Mouse (Mus musculus): ENCODE data around the gene Slc27a4. TPM values are rescaled to one million over a fixed set of nuclear protein-coding genes. Genes with fewer than 3 reads are reported as not detected.
A peak's percentile ranks its signal among the peaks of the same experiment; 100 is the strongest.

The Slc27a4 gene
- polyA plus RNA-seq, 1 experiment from 2014 or later: 16.7 TPM

- H3K36me3 ChIP-seq: peaks cover 66% of the 10 kb centered on the region
- peak within 1 kb of the TSS; percentile 63 for H3K27ac ChIP-seq
- 1% methylated on average over 31 of the region's 31 CpGs for WGBS
These were observed 15.1 kb upstream of the Slc27a4 start, which contains the start of gene Coq4 for GRCm38 (mm10) chr2:29787104-29787917. Coq4 (plus strand) TSS chr2:29787493.

GRCm38 (mm10) chr2:29787937-29788681, 14.3 kb upstream of the Slc27a4 start, which contains the start of gene Trub2:
Trub2 (minus strand) TSS chr2:29788502.
- H3K36me3 ChIP-seq: peaks cover 66% of the 10 kb centered on the region
- under 1% methylated on average over 45 of the region's 45 CpGs for WGBS
- H3K9ac ChIP-seq: peak within 1 kb of the TSS; percentile 80
- peak within 1 kb of the TSS; percentile 63 for H3K27ac ChIP-seq
- no peaks in the 10 kb centered on the region for H3K27me3 ChIP-seq
- no peaks in the 10 kb centered on the region for H3K9me3 ChIP-seq
- peak; percentile 83 for ATAC-seq (ENCODE audit: insufficient number of reproducible peaks, insufficient read depth, low FRiP score, low TSS enrichment, low read depth)
- H3K4me1 ChIP-seq: peaks cover 19% of the 10 kb centered on the region
- peak within 1 kb of the TSS; percentile 69 for H3K4me3 ChIP-seq
- H3K4me2 ChIP-seq: peak within 1 kb of the TSS; percentile 86

More at GRCm38 (mm10) chr2:29787104-29787917, 15.1 kb upstream of the Slc27a4 start, which contains the start of gene Coq4:
- no peaks in the 10 kb centered on the region for H3K9me3 ChIP-seq
- peak; percentile 82 for ATAC-seq (ENCODE audit: insufficient number of reproducible peaks, insufficient read depth, low FRiP score, low TSS enrichment, low read depth)
- H3K27me3 ChIP-seq: no peaks in the 10 kb centered on the region
- peak within 1 kb of the TSS; percentile 86 for H3K4me2 ChIP-seq
- H3K9ac ChIP-seq: peak within 1 kb of the TSS; percentile 80
- H3K4me3 ChIP-seq: peak within 1 kb of the TSS; percentile 69
- peaks cover 19% of the 10 kb centered on the region for H3K4me1 ChIP-seq

- Histone ChIP-seq H3K4me2 (no peak overlapping the region), H3K27ac (no peak overlapping the region), H3K27me3 (no peaks in the 10 kb centered on the region), H3K36me3 (peaks cover 72% of the 10 kb centered on the region), H3K9ac (no peak overlapping the region), H3K4me1 (peaks cover 10% of the 10 kb centered on the region), H3K9me3 (no peaks in the 10 kb centered on the region), H3K4me3 (no peak overlapping the region)
- 92% methylated on average over 2 of the region's 2 CpGs for WGBS
- no peak for ATAC-seq (ENCODE audit: insufficient number of reproducible peaks, insufficient read depth, low FRiP score, low TSS enrichment, low read depth)
These were observed 9.5 kb upstream of the Slc27a4 start for GRCm38 (mm10) chr2:29792772-29793487.

DNA sequence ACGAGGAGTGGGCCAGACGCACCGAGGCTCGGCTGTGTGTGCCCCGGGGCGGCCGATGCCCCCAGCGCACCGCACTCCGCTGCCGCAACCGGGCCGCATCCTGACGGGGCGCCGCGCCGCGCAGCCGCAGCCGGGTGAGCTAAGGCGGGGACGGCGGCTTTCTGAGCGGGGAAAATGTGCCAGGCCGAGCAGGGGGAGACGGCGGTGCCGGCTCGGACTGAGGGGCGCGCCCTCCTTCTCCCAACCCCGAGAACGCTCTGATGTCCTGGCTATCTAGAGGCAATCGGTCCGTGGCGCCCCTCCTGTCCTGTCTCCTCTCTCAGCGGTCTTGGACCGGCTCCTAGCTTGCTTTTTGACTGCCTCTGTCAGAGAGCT, 380 bp downstream of the Slc27a4 start:
- Histone ChIP-seq H3K4me1 (peaks cover 9% of the 10 kb centered on the region), H3K27ac (peak overlapping the region; percentile 65), H3K9ac (peak overlapping the region; percentile 85), H3K27me3 (no peaks in the 10 kb centered on the region), H3K9me3 (no peaks in the 10 kb centered on the region), H3K4me3 (peak overlapping the region; percentile 71), H3K36me3 (peaks cover 35% of the 10 kb centered on the region), H3K4me2 (peak overlapping the region; percentile 88)
- under 1% methylated on average over 39 of the region's 39 CpGs for WGBS
- peak; percentile 70; the same call in 1 of the 2 replicates for ATAC-seq (ENCODE audit: insufficient number of reproducible peaks, insufficient read depth, low FRiP score, low TSS enrichment, low read depth)

DNA sequence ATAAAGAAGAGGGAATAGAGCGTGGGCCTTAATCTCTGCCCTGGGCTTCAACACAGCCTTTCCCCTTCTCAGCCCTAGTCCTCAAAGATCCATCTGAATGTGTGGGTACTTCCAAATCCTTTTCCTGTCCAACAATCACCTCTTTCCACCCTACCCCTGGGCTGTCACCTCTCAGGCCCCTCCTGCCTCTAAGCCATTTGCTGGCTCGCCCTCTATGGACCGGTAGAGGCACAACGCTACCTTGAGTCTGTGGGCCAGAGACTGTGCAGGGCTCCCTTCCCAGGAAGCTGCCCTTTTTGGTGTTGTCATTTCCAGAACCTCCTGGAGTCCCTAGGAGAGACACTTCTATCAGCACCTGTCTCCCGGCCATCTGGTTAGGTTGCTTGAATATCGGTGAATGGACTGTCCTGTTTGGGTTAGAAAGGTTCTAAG, 982 bp downstream of the Slc27a4 start:
- no peaks in the 10 kb centered on the region for H3K9me3 ChIP-seq
- H3K4me2 ChIP-seq: peak overlapping the region; percentile 88
- no peak for ATAC-seq (ENCODE audit: insufficient number of reproducible peaks, insufficient read depth, low FRiP score, low TSS enrichment, low read depth)
- no peaks in the 10 kb centered on the region for H3K27me3 ChIP-seq
- H3K9ac ChIP-seq: peak overlapping the region; percentile 85
- peak overlapping the region; percentile 71 for H3K4me3 ChIP-seq
- H3K36me3 ChIP-seq: peaks cover 41% of the 10 kb centered on the region
- 18% methylated on average over 6 of the region's 6 CpGs for WGBS
- H3K27ac ChIP-seq: no peak overlapping the region
- H3K4me1 ChIP-seq: peaks cover 9% of the 10 kb centered on the region

DNA sequence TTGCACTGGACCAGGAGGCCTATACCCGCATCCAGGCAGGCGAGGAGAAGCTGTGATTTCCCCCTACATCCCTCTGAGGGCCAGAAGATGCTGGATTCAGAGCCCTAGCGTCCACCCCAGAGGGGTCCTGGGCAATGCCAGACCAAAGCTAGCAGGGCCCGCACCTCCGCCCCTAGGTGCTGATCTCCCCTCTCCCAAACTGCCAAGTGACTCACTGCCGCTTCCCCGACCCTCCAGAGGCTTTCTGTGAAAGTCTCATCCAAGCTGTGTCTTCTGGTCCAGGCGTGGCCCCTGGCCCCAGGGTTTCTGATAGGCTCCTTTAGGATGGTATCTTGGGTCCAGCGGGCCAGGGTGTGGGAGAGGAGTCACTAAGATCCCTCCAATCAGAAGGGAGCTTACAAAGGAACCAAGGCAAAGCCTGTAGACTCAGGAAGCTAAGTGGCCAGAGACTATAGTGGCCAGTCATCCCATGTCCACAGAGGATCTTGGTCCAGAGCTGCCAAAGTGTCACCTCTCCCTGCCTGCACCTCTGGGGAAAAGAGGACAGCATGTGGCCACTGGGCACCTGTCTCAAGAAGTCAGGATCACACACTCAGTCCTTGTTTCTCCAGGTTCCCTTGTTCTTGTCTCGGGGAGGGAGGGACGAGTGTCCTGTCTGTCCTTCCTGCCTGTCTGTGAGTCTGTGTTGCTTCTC, 13.4 kb downstream of the Slc27a4 start:
- H3K27ac ChIP-seq: no peak overlapping the region
- H3K4me2 ChIP-seq: no peak overlapping the region
- WGBS: 82% methylated on average over 11 of the region's 11 CpGs
- H3K4me3 ChIP-seq: no peak overlapping the region
- peaks cover 61% of the 10 kb centered on the region for H3K36me3 ChIP-seq
- peaks cover 20% of the 10 kb centered on the region for H3K4me1 ChIP-seq
- no peak for ATAC-seq (ENCODE audit: insufficient number of reproducible peaks, insufficient read depth, low FRiP score, low TSS enrichment, low read depth)
- no peak overlapping the region for H3K9ac ChIP-seq
- no peaks in the 10 kb centered on the region for H3K27me3 ChIP-seq
- H3K9me3 ChIP-seq: no peaks in the 10 kb centered on the region

GRCm38 (mm10) chr2:29817426-29818232, 15.2 kb downstream of the Slc27a4 start:
- ATAC-seq (ENCODE audit: insufficient number of reproducible peaks, insufficient read depth, low FRiP score, low TSS enrichment, low read depth): peak; percentile 50; the same call in 1 of the 2 replicates
- WGBS: 31% methylated on average over 8 of the region's 8 CpGs
- H3K36me3 ChIP-seq: peaks cover 43% of the 10 kb centered on the region
- no peaks in the 10 kb centered on the region for H3K9me3 ChIP-seq
- peaks cover 23% of the 10 kb centered on the region for H3K4me1 ChIP-seq
- H3K4me3 ChIP-seq: no peak overlapping the region
- H3K27ac ChIP-seq: 0 out of 2 replicates have a peak overlapping the region, but pooled peaks have one; percentile 5
- H3K27me3 ChIP-seq: no peaks in the 10 kb centered on the region
- H3K9ac ChIP-seq: no peak overlapping the region
- no peak overlapping the region; the same call in none of the 2 replicates for H3K4me2 ChIP-seq

DNA sequence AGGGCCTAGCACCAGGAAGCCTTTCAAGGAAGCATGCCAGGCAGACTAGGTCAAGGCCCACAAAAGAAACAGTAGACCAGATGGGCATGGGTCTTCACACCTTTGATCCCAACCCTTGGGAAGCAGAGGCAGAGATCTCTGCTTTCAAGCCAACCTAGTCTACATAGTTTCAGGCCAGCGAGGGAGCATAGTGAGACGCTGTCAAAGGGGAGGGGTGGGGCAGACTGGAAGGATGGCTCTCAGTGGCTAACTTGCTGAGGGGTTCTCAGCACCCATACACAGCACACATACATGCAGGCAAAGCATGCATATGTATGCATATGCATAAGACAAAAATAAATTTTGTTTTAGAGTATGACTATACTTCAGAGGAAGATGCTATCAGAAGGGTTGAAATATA, 16.9 kb downstream of the Slc27a4 start:
- whole genome bisulfite sequencing: 12% methylated on average over 2 of the region's 2 CpGs
- Histone ChIP-seq H3K27ac (peak overlapping the region; percentile 96), H3K27me3 (no peaks in the 10 kb centered on the region), H3K4me1 (peaks cover 23% of the 10 kb centered on the region), H3K4me3 (no peak overlapping the region; the same call in 1 of the 2 replicates), H3K4me2 (peak overlapping the region; percentile 75), H3K9me3 (no peaks in the 10 kb centered on the region), H3K36me3 (peaks cover 26% of the 10 kb centered on the region), H3K9ac (peak overlapping the region; percentile 44; the same call in 1 of the 2 replicates)
- no peak for ATAC-seq (ENCODE audit: insufficient number of reproducible peaks, insufficient read depth, low FRiP score, low TSS enrichment, low read depth)

- WGBS: 1% methylated on average over 35 of the region's 35 CpGs
- Histone ChIP-seq H3K36me3 (peaks cover 18% of the 10 kb centered on the region), H3K9ac (peak within 1 kb of the TSS; percentile 85), H3K9me3 (no peaks in the 10 kb centered on the region), H3K27ac (peak within 1 kb of the TSS; percentile 96), H3K4me1 (peaks cover 23% of the 10 kb centered on the region), H3K27me3 (no peaks in the 10 kb centered on the region), H3K4me3 (peak within 1 kb of the TSS; percentile 52), H3K4me2 (peak within 1 kb of the TSS; percentile 75)
- ATAC-seq (ENCODE audit: insufficient number of reproducible peaks, insufficient read depth, low FRiP score, low TSS enrichment, low read depth): peak; percentile 72
These were observed 17.8 kb downstream of the Slc27a4 start, which contains the start of gene Urm1 for GRCm38 (mm10) chr2:29820025-29820817. Urm1 (plus strand) TSS chr2:29820075.
